Comparison of ENCODE assay signal across 8 mouse cellular contexts in genomic region chr2:57237475-57237919, GRCm38 (mm10). TPM values are rescaled to one million over a fixed set of nuclear protein-coding genes. Genes with fewer than 3 reads are reported as not detected.
DNase-seq lines count a peak whose midpoint lies in the region; ATAC-seq and TF ChIP-seq lines count a peak whose summit lies in the region.

Gene Gpd2, plus strand, starts transcription at chr2:57237635.

- peak within 1 kb of the TSS; percentile 80 for H3K9ac ChIP-seq in kidney, embryonic 14.5 days (ENCODE audit: low read depth, low read length)
- peak within 1 kb of the TSS; percentile 75 for H3K9ac ChIP-seq in neural tube, embryonic 12.5 days

- intact Hi-C loops in heart, postnatal 14 days (cut with DNase I): no loop called here
- intact Hi-C loops in left cerebral cortex, postnatal 36 days (cut with DNase I): loop anchor here (2.0 to 10.0 kb wide), 3 partner anchors 55 to 127 kb away; no protein-coding TSS in a partner anchor

- H3K4me2 ChIP-seq in kidney, embryonic 14.5 days (replicated peaks; ENCODE audit: low read depth, low read length): peak within 1 kb of the TSS; percentile 93
- peak within 1 kb of the TSS; percentile 92 for H3K4me2 ChIP-seq in neural tube, embryonic 12.5 days (replicated peaks)

- no peak for DNase-seq in kidney, adult 9 months
- no peak for DNase-seq in G1E (ENCODE audit: low spot score)
- no peak for DNase-seq in forebrain, embryonic 10.5 days (ENCODE audit: extremely low spot score, low spot score)
- DNase-seq in heart, postnatal 14 days: no peak
- DNase-seq in left cerebral cortex, postnatal 36 days (ENCODE audit: low spot score in 2 of 2): peak in 1 of 2 experiments; percentile 61
- DNase-seq in thymus, postnatal 36 days: no peak

- peak within 1 kb of the TSS; percentile 63 for H3K27ac ChIP-seq in kidney, embryonic 14.5 days (ENCODE audit: low read depth, low read length)
- peak within 1 kb of the TSS; percentile 93 for H3K27ac ChIP-seq in forebrain, embryonic 10.5 days
- H3K27ac ChIP-seq in neural tube, embryonic 12.5 days: no peak within 1 kb of the TSS

- no peak for TF ChIP-seq CTCF in G1E (IDR thresholded peaks at IDR 0.05; ENCODE audit: low read depth, low read length)

- H3K4me1 ChIP-seq in kidney, embryonic 14.5 days (ENCODE audit: control insufficient read depth, insufficient read depth, low read length): peaks cover 5% of the 10 kb centered on the region; the same call in 1 of the 2 replicates
- peaks cover 48% of the 10 kb centered on the region for H3K4me1 ChIP-seq in G1E (ENCODE audit: insufficient read depth, low read depth, low read length)
- peaks cover 32% of the 10 kb centered on the region for H3K4me1 ChIP-seq in forebrain, embryonic 10.5 days
- no peaks in the 10 kb centered on the region for H3K4me1 ChIP-seq in neural tube, embryonic 12.5 days

- no peaks in the 10 kb centered on the region for H3K9me3 ChIP-seq in kidney, embryonic 14.5 days (ENCODE audit: control insufficient read depth, low read length)
- H3K9me3 ChIP-seq in G1E (replicated peaks): no peaks in the 10 kb centered on the region
- no peaks in the 10 kb centered on the region for H3K9me3 ChIP-seq in forebrain, embryonic 10.5 days
- no peaks in the 10 kb centered on the region for H3K9me3 ChIP-seq in neural tube, embryonic 12.5 days

- H3K27me3 ChIP-seq in kidney, embryonic 14.5 days (ENCODE audit: control insufficient read depth, insufficient read depth, low read length): no peaks in the 10 kb centered on the region
- H3K27me3 ChIP-seq in G1E (ENCODE audit: insufficient read depth, low read length): no peaks in the 10 kb centered on the region
- H3K27me3 ChIP-seq in forebrain, embryonic 10.5 days (ENCODE audit: poor library complexity, severe bottlenecking): peaks cover 11% of the 10 kb centered on the region; the same call in 1 of the 2 replicates
- 0 out of 2 replicates have a peak, but pooled peaks cover 2% of the 10 kb centered on the region for H3K27me3 ChIP-seq in neural tube, embryonic 12.5 days (replicated peaks)

- WGBS in kidney, embryonic 14.5 days: 7% methylated on average over 17 of the region's 20 CpGs
- 5% methylated on average over 20 of the region's 20 CpGs for WGBS in forebrain, embryonic 10.5 days
- 3% methylated on average over 20 of the region's 20 CpGs for WGBS in neural tube, embryonic 12.5 days

- H3K4me3 ChIP-seq in kidney, embryonic 14.5 days (ENCODE audit: low read length): peak within 1 kb of the TSS; percentile 75
- H3K4me3 ChIP-seq in G1E (ENCODE audit: low read depth, low read length): peak within 1 kb of the TSS; percentile 93
- H3K4me3 ChIP-seq in forebrain, embryonic 10.5 days: peak within 1 kb of the TSS; percentile 73
- peak within 1 kb of the TSS; percentile 68 for H3K4me3 ChIP-seq in neural tube, embryonic 12.5 days

- peak; percentile 56; the same call in 1 of the 2 replicates for ATAC-seq in kidney, embryonic 14.5 days (ENCODE audit: low FRiP score, low TSS enrichment)
- no peak for ATAC-seq in G1E (ENCODE audit: extremely low read depth, insufficient number of reproducible peaks, low FRiP score, poor library complexity, severe bottlenecking)
- ATAC-seq in neural tube, embryonic 12.5 days (ENCODE audit: low FRiP score, low read depth): peak; percentile 85

- no peaks in the 10 kb centered on the region for H3K36me3 ChIP-seq in kidney, embryonic 14.5 days (ENCODE audit: control insufficient read depth, insufficient read depth, low read length)
- peaks cover 4% of the 10 kb centered on the region for H3K36me3 ChIP-seq in G1E (replicated peaks)
- no peaks in the 10 kb centered on the region for H3K36me3 ChIP-seq in forebrain, embryonic 10.5 days (replicated peaks)
- no peaks in the 10 kb centered on the region for H3K36me3 ChIP-seq in neural tube, embryonic 12.5 days

RNA-seq across cellular contexts. Expression of gene Gpd2, which starts in this region (rescaled TPM):
- 12.0 and 19.7 TPM in 2 replicates for polyA plus RNA-seq in kidney, embryonic 14.5 days (2014; fragmentation: Nextera tagmentation; extraction: Ambion mirVana)
- total RNA-seq in G1E (2014; fragmentation: Nextera tagmentation) (31.7 and 33.3 TPM in 2 replicates), G1E (2017) (37.0 and 42.0 TPM in 2 replicates)
- 6.1 and 6.2 TPM in 2 replicates for polyA plus RNA-seq in G1E (2012)
- polyA plus RNA-seq in forebrain, embryonic 10.5 days (2016; fragmentation: Nextera tagmentation; extraction: Ambion mirVana): 37.5 and 39.5 TPM in 2 replicates
- 10 to 100 TPM; 14.5 to 22.0 TPM for total RNA-seq in heart, postnatal 14 days (2021)
- 100 to 1,000 TPM in 1 of 2 experiments, 10 to 100 TPM in 1; 85.8 to 105 TPM for total RNA-seq in left cerebral cortex, postnatal 36 days (2021)
- polyA plus RNA-seq in neural tube, embryonic 12.5 days (2016; fragmentation: Nextera tagmentation; extraction: Ambion mirVana): 14.7 and 16.7 TPM in 2 replicates
